Mouse (Mus musculus) lung, adult 2 months (tissue): ENCODE measurements around the gene Arid1b.

ENCODE experiments used
- CTCF ChIP-seq: fragments of 200-500 bp; IDR thresholded peaks from 2 replicates; pipeline ENCODE4 v1.5.1; 2011; ENCODE audit warnings: mild to moderate bottlenecking, low read length, control low read depth; ENCODE audit not compliant: insufficient read depth
- POLR2A ChIP-seq: fragments of 200-500 bp; IDR thresholded peaks from 2 replicates; pipeline ENCODE4 v1.6.1; 2011; ENCODE audit warnings: low read depth, mild to moderate bottlenecking, control low read depth, low read length, borderline replicate concordance; ENCODE audit errors: extremely low read depth

- TF ChIP-seq POLR2A (no peak), CTCF (no peak)
These were observed 139.7 kb downstream of the Arid1b start for GRCm38 (mm10) chr17:5133831-5134230.
